Mouse (Mus musculus) limb, embryonic 11.5 days (tissue): ENCODE measurements around the gene Ccdc85b. TPM values are rescaled to one million over a fixed set of nuclear protein-coding genes. Genes with fewer than 3 reads are reported as not detected.

Source experiments
- ATAC-seq: fragments of 200-750 bp; cut with Nextera tagmentation; 2 replicates; pipeline ENCODE4 v1.8.0; 2017; ENCODE audit warnings: low read depth; ENCODE audit not compliant: insufficient number of reproducible peaks, low FRiP score, low TSS enrichment
- DNase-seq: peaks from one replicate; pipeline ENCODE4 v3.0.0-alpha.2; 2015; ENCODE audit warnings: low spot score
- H3K27ac ChIP-seq: fragments of 300-500 bp; sonication (generic); replicated peaks from 2 replicates; pipeline ENCODE4 v1.5.1; 2014; ENCODE audit warnings: low read depth, mild to moderate bottlenecking, low read length
- H3K27me3 ChIP-seq: fragments of 300-500 bp; sonication (generic); 2 replicates; pipeline ENCODE4 v1.6.1; 2014; ENCODE audit warnings: mild to moderate bottlenecking, low read length, mixed read lengths; ENCODE audit not compliant: control insufficient read depth, insufficient read depth
- H3K36me3 ChIP-seq: fragments of 300-500 bp; sonication (generic); 2 replicates; pipeline ENCODE4 v1.6.1; 2014; ENCODE audit warnings: mild to moderate bottlenecking, low read length, moderate library complexity, mixed read lengths; ENCODE audit not compliant: control insufficient read depth, insufficient read depth
- H3K4me1 ChIP-seq: fragments of 300-500 bp; sonication (generic); 2 replicates; pipeline ENCODE4 v1.6.1; 2014; ENCODE audit warnings: low read length, mixed read lengths; ENCODE audit not compliant: control insufficient read depth, insufficient read depth
- H3K4me2 ChIP-seq: fragments of 300-500 bp; sonication (generic); 2 replicates; pipeline ENCODE4 v1.6.1; 2014; ENCODE audit warnings: low read depth, mild to moderate bottlenecking, moderate library complexity; ENCODE audit not compliant: severe bottlenecking
- H3K4me3 ChIP-seq: fragments of 300-500 bp; sonication (generic); 2 replicates; pipeline ENCODE4 v1.5.1; 2014; ENCODE audit warnings: low read depth, low read length
- H3K9ac ChIP-seq: fragments of 300-500 bp; sonication (generic); 2 replicates; pipeline ENCODE4 v1.6.1; 2014; ENCODE audit warnings: mild to moderate bottlenecking, low read length
- H3K9me3 ChIP-seq: fragments of 300-500 bp; sonication (generic); 2 replicates; pipeline ENCODE4 v1.6.1; 2016; ENCODE audit warnings: low read length; ENCODE audit not compliant: control insufficient read depth
- WGBS: fragments of 180-500 bp; shearing (Covaris S2); extraction: QIAGEN DNeasy Blood & Tissue Kit; methylation state at CpG from one replicate; pipeline ENCODE4 v1.1.7; 2014; 5-methylcytosine and 5-hydroxymethylcytosine counted together
- polyA plus RNA-seq: library from polyadenylated mRNA; unstranded; fragments of >200 nt; fragmentation: Nextera tagmentation; extraction: Ambion mirVana; gene quantifications from 2 replicates; pipeline ENCODE4 v1.2.1, GENCODE M21; 2014

Gene Ccdc85b
- polyA plus RNA-seq, 1 experiment from 2014 or later = 7.9 TPM

- ATAC-seq (no peak), DNase-seq (no peak)
- 69% methylated on average over 8 of the region's 8 CpGs for WGBS
- H3K4me3 ChIP-seq = peak overlapping the region; percentile 45; the same call in 1 of the 2 replicates
- H3K36me3 ChIP-seq = no peaks in the 10 kb centered on the region
- H3K4me1 ChIP-seq = peaks cover 13% of the 10 kb centered on the region
- H3K9me3 ChIP-seq = no peaks in the 10 kb centered on the region
- H3K9ac ChIP-seq = no peak overlapping the region
- H3K27ac ChIP-seq = no peak overlapping the region
- peak overlapping the region; percentile 98; the same call in 1 of the 2 replicates for H3K4me2 ChIP-seq
- H3K27me3 ChIP-seq = no peaks in the 10 kb centered on the region
These were observed 2.1 kb downstream of the Ccdc85b start for GRCm38 (mm10) chr19:5455568-5455967.

GRCm38 (mm10) chr19:5455037-5455436 lies 2.7 kb downstream of the Ccdc85b start:
- Histone ChIP-seq H3K36me3 (no peaks in the 10 kb centered on the region), H3K9ac (no peak overlapping the region), H3K27ac (no peak overlapping the region), H3K27me3 (peaks cover under 1% of the 10 kb centered on the region; the same call in 1 of the 2 replicates), H3K4me2 (peak overlapping the region; percentile 98; the same call in 1 of the 2 replicates), H3K4me1 (peaks cover 13% of the 10 kb centered on the region), H3K9me3 (no peaks in the 10 kb centered on the region), H3K4me3 (no peak overlapping the region)
- 87% methylated on average over 12 of the region's 12 CpGs for WGBS
- ATAC-seq (no peak), DNase-seq (no peak)

GRCm38 (mm10) chr19:5451766-5452165 lies 5.9 kb downstream of the Ccdc85b start:
- Histone ChIP-seq H3K4me2 (no peak overlapping the region), H3K27me3 (peaks cover 33% of the 10 kb centered on the region), H3K27ac (no peak overlapping the region), H3K9ac (no peak overlapping the region), H3K4me1 (peaks cover 25% of the 10 kb centered on the region), H3K9me3 (no peaks in the 10 kb centered on the region), H3K4me3 (no peak overlapping the region), H3K36me3 (no peaks in the 10 kb centered on the region)
- no peak for ATAC-seq
- DNase-seq = no peak
- WGBS = 80% methylated on average over 6 of the region's 6 CpGs

GRCm38 (mm10) chr19:5449673-5450072 lies 8.0 kb downstream of the Ccdc85b start:
- H3K27me3 ChIP-seq = peaks cover 36% of the 10 kb centered on the region
- H3K9me3 ChIP-seq = no peaks in the 10 kb centered on the region

GRCm38 (mm10) chr19:5448354-5449150 lies 9.1 kb downstream of the Ccdc85b start:
- Histone ChIP-seq H3K4me1 (peaks cover 15% of the 10 kb centered on the region), H3K4me2 (peak overlapping the region; percentile 94), H3K27ac (no peak overlapping the region), H3K36me3 (no peaks in the 10 kb centered on the region), H3K4me3 (peak overlapping the region; percentile 40), H3K9ac (peak overlapping the region; percentile 12; the same call in 1 of the 2 replicates), H3K9me3 (no peaks in the 10 kb centered on the region), H3K27me3 (peaks cover 36% of the 10 kb centered on the region)
- ATAC-seq (no peak), DNase-seq (peak; percentile 47)
- 7% methylated on average over 36 of the region's 36 CpGs for WGBS

More at GRCm38 (mm10) chr19:5449673-5450072, 8.0 kb downstream of the Ccdc85b start:
- no peaks in the 10 kb centered on the region for H3K36me3 ChIP-seq
- DNase-seq (no peak), ATAC-seq (no peak)
- H3K9ac ChIP-seq = no peak overlapping the region
- 88% methylated on average over 3 of the region's 3 CpGs for WGBS
- H3K4me1 ChIP-seq = peaks cover 15% of the 10 kb centered on the region
- H3K4me3 ChIP-seq = no peak overlapping the region
- no peak overlapping the region for H3K4me2 ChIP-seq
- no peak overlapping the region for H3K27ac ChIP-seq

GRCm38 (mm10) chr19:5447515-5448353 lies 10.0 kb downstream of the Ccdc85b start, which contains the start of gene Fosl1:
Gene Fosl1 (plus strand): TSS chr19:5447547.
- H3K9ac ChIP-seq = peak within 1 kb of the TSS; percentile 7; the same call in 1 of the 2 replicates
- no peaks in the 10 kb centered on the region for H3K36me3 ChIP-seq
- peaks cover 36% of the 10 kb centered on the region for H3K27me3 ChIP-seq
- H3K4me1 ChIP-seq = peaks cover 15% of the 10 kb centered on the region
- WGBS = 1% methylated on average over 70 of the region's 70 CpGs
- H3K4me3 ChIP-seq = peak within 1 kb of the TSS; percentile 40
- ATAC-seq (peak; percentile 67), DNase-seq (peak; percentile 80)
- no peak within 1 kb of the TSS for H3K27ac ChIP-seq
- H3K4me2 ChIP-seq = peak within 1 kb of the TSS; percentile 94
- H3K9me3 ChIP-seq = no peaks in the 10 kb centered on the region

GRCm38 (mm10) chr19:5445747-5446146 lies 11.9 kb downstream of the Ccdc85b start:
- ATAC-seq = no peak
- WGBS = 94% methylated on average over 5 of the region's 5 CpGs
- Histone ChIP-seq H3K9ac (no peak overlapping the region), H3K4me3 (no peak overlapping the region), H3K4me2 (no peak overlapping the region), H3K9me3 (no peaks in the 10 kb centered on the region), H3K4me1 (peaks cover 15% of the 10 kb centered on the region), H3K27me3 (peaks cover 36% of the 10 kb centered on the region), H3K27ac (no peak overlapping the region), H3K36me3 (no peaks in the 10 kb centered on the region)
- no peak for DNase-seq

- DNase-seq (no peak), ATAC-seq (no peak)
- H3K9me3 ChIP-seq = no peaks in the 10 kb centered on the region
- 30% methylated on average over 7 of the region's 7 CpGs for WGBS
- H3K36me3 ChIP-seq = no peaks in the 10 kb centered on the region
- H3K4me1 ChIP-seq = peaks cover 15% of the 10 kb centered on the region
- H3K4me2 ChIP-seq = no peak overlapping the region
- peaks cover 36% of the 10 kb centered on the region for H3K27me3 ChIP-seq
- H3K27ac ChIP-seq = no peak overlapping the region
- H3K9ac ChIP-seq = no peak overlapping the region
- no peak overlapping the region for H3K4me3 ChIP-seq
These were observed 12.7 kb downstream of the Ccdc85b start for GRCm38 (mm10) chr19:5444954-5445353.
